Mouse (Mus musculus) lung, postnatal 25 days (tissue): Measurements from ENCODE around the gene Nectin2.

Source experiments
- DNase-seq: peaks from one replicate; pipeline ENCODE4 v3.0.0; 2022; ENCODE audit warnings: low spot score

Nectin2 gene

GRCm38 (mm10) chr7:19710650-19711049 lies 39.6 kb downstream of the Nectin2 start:
- DNase-seq: no peak

DNA sequence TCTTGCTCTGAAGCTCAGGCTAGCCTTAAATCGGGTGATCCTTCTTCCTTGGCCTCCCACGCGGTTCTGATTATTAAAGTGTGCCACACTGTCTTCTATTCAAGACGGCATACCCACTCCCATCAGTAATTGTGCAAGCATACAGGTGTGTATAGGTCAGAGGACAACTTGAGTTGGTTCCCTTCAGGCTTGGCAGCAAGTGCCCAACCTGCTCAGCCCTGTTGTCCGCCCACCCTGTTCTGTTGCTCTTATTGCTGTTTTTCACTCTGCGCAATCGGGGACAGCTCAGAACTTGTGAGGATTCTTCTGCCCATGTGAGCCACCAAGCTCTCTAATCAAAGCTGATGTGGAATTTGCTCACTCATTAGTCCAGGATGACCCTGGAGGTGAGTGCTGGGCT lies 45.0 kb downstream of the Nectin2 start:
- DNase-seq: no peak

DNA sequence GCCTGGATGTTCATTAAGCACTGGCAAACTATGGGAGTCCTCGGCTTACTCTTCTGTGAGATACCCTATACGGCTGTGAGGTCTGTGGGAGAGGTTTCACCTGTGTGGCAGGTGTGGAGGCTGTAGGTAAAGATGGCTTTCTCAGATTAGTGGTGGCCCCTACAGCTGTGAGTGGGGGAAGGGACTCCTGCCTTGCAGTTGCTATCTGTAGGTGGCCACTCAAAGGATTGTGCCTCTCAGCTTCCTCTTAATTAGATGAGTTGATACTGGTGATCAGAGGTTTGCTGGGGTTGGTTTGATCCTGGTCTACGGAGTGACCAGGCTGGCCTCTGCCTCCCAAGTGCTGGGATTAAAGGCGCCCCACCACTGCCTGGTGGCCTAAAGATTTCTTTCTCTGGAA lies 45.8 kb downstream of the Nectin2 start:
- no peak for DNase-seq

- no peak for DNase-seq
Measured at GRCm38 (mm10) chr7:19702859-19703555, 47.3 kb downstream of the Nectin2 start.

DNA sequence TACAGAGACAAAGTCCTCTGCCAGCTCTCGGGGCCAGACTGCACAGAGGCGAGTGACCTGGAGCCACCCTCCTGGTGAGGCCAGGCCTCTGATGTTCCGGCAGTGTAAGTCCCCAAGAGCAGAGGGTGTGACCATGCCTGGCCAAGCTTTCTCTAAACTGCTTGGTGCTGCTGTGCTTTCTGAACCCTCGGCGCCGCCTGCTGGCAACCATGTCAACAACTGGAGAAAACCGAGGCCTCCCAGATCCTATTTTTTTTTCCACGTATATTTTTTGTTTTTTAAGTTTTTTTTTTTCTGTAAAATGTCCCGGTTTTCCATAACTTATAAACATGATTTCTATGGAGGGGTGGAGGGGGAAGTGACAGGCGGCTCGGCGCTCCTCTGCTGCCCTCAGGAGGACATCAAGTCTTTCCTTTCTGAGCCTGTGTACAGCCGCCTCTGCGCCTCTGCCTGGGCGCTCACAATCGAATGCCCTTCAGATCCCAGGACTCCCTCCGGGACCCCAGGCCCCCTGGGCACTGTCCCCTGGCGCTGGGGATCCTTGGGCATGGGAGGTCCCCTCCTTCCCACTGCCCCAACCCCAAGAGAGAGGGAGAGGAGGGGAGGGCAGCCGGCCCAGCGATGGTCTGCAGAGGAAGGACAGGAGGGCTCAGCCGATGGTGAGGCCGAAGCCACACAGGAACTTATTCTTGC lies 49.1 kb downstream of the Nectin2 start:
- DNase-seq: peak; percentile 81

DNA sequence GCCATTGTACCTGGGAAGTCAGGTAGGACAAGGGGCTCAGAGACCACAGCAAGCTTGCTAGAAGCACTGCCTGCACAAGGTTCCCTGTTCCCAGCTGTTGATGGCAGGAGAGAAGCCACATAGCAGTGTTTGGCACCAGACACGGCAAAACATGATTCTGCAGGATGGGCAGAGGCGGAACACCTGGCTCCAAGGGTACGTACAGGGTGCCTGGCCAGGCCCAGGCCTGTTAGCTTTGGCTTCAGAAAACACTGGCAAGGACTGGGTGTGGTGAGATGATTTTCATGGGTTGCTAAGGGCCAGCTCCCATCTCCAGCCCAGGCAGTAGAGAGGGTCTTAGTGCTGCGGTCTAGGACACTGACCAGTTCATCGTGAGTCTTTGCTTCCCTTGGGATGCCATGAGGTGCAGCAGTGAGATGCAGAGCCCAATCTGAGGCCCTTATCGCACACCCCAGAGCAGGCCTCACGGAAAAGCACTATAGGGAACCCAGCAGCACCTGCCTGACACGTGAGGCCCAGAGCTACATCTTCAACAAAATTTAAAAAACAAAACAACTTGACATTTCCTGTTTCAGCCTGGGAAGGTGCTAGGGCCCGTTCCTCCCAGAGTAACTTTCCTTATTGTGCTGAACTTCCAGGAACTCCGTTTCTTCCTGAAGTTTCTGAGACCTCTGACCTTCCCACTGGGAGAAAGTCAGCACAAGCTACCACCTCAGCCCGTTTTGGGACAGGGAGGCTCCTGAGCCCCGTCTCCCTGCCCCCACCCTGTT lies 49.8 kb downstream of the Nectin2 start:
- no peak for DNase-seq

- DNase-seq: no peak
Measured at GRCm38 (mm10) chr7:19699827-19700148, 50.5 kb downstream of the Nectin2 start.

DNA sequence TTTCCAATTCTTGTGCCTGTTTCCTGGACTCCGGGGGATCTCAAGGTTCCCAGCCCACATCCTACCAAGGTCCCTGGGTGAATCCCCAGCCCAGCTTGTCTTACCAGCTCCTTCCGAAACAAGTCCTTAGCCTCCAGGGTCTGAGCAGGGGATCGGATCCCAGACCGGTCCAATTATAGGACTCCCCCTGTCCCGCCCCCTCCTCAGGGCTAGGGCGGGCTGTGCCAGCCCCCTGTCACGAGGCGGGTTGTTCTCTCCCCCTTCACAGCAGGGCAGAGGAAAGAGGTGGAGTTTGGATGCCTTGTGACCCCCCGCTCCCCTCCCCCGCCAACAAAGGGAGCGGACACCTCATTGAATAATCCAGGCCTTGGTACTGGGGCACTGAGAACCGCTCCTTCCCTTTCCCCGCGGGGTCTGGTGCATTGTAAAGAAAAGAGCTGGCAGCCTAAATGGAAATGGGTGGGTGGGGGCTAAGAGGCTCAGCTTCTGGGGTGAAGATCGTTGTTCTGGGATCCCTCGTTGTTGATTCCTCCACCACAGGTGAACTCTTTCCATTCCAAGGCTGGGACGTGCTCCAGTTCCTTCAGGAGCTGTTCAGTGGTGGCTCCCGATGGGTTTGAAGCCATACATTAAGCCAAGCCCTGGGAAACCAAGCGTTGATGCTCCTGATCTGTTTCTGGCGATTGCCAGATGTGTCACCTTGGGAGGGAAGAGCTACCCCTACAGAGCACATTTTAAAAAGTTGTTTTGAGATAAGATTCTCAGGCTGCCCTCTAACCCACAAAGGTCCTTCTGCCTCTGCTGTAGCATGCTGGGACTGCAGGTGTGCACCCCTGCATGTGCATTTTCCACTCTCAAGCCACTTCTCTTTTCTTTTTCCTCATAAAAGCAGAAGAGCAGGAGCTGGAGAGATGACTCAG lies 51.1 kb downstream of the Nectin2 start, which contains the start of gene Apoe:
TSS of gene Apoe (minus strand) at position 282 of the 920 bp plus-strand sequence.
- DNase-seq: peak; percentile 32

- DNase-seq: no peak
Measured at GRCm38 (mm10) chr7:19697949-19698906, 52.1 kb downstream of the Nectin2 start.

- no peak for DNase-seq
Measured at GRCm38 (mm10) chr7:19696336-19696873, 53.9 kb downstream of the Nectin2 start.

DNA sequence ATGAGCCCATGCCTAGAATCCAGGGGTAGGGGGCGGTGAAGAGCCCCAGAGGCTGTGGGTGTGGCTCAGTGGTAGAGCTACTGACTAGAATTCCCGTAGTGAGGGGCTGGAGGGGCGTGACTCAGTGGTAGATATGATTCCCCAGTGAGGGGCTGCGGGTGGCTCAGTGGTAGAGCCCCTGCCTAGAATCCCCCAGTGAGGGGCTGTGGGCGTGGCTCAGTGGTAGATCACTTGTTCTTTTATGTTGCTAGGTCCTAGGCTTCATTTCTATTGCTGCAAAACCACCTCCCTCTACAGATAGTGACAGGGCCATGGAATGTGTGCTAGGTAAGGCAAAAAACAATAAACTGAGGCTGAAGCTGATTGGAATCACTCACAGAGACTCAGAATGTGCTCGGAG lies 54.4 kb downstream of the Nectin2 start:
- DNase-seq: no peak

- DNase-seq: no peak
Measured at GRCm38 (mm10) chr7:19695213-19695594, 55.1 kb downstream of the Nectin2 start.

DNA sequence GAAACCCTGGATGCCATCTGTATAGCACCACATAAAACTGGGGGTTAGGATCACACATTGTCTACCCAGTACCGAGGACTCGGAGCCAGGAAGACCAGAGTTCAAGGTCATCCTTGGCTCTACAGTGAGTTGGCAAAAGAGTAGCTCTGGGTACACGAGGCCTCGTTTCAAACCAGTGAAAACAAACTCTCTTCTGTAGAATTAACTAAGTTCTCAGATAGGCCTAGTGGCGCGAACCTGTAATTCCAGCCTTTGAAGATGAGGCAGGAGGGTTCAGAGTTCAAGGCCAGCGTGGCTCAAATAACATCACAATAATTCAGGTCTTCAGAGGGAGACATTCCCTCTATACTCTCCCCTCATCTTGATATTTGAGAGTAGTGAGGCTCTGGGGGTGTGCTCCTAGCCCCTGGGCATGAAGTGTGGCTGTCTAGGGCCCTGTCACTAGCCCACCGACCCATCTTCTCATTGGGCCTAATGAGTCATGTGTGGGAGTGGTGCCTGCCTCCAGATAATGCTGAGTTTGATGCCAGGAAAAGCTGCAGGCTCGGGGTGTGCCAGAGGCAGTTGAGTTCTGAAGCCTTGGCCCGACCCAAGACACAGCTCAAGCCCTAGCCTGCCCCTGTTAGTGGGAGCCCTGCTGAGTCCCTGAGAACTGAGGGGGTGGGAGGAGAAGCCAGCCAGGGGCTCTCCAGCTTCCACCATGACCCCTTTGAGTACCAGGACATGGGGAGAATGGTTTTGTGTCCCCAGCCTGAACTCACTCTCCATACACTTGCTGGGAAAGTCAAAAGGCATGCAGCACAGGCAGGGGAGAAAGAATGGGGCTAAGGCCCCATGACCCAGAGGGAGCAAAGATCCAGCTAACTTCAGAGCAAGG lies 55.7 kb downstream of the Nectin2 start:
- DNase-seq: no peak

DNA sequence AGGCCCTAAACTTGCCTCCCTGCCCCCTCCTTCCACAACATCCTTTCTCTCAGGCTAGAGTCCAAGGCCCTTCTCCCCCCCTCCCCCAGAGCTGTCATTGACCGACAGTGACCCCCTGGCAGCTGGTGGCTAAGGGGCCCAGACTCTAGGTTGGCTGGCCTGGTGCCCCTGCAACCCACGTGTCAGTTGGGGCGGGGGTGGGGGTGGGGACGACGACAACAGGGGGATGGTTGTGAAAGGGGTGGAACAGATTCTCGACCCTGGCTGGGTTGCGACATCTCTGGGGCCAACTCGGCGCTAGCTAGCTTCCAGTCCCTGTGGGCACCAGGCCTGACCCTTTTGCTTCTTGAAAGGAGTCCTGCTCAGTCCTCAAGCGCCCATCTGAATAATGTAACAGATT lies 56.9 kb downstream of the Nectin2 start:
- DNase-seq: peak; percentile 65

GRCm38 (mm10) chr7:19691873-19692865 lies 58.1 kb downstream of the Nectin2 start, which contains the start of gene Apoc1:
TSS of gene Apoc1 (minus strand) at chr7:19692660.
- peak; percentile 81 for DNase-seq

DNA sequence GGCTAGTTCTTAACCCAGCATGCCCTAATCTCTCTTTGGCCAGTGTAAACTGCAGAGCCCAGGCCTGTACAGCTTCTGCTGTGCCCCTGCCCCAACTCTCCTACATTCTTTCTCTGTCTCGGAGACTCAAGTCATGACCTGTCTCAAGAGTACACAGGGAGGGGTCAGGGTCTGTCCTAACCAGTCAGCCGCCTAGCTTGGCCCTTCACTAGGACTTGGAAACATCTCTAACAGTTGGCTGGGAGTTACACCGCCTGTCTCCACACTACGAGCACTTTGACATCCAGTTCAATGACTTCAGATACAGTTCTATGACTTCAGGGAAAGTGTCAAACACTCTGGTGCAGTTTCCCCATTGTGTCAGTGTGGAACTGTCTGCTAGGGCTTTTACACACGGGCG lies 58.8 kb downstream of the Nectin2 start:
- no peak for DNase-seq

GRCm38 (mm10) chr7:19690845-19691244 lies 59.4 kb downstream of the Nectin2 start:
- no peak for DNase-seq

- DNase-seq: no peak
Measured at GRCm38 (mm10) chr7:19688611-19689010, 61.7 kb downstream of the Nectin2 start.
